Mouse (Mus musculus): ENCODE results near the gene Btbd35f19. TPM values are rescaled to one million over a fixed set of nuclear protein-coding genes. Genes with fewer than 3 reads are reported as not detected.

The Btbd35f19 gene
- not detected for polyA plus RNA-seq (2017; shearing (Covaris generic))

GRCm38 (mm10) chrX:31383818-31384217, at the start of gene Btbd35f19:
Gene Btbd35f19, minus strand, starts transcription at chrX:31383918.

GRCm38 (mm10) chrX:31336154-31336553, 47.6 kb downstream of the Btbd35f19 start, which contains the start of gene Btbd35f26:
Gene Btbd35f26, plus strand, starts transcription at chrX:31336454.

Other genes with a start within 250 kb of the Btbd35f19 start
- not detected for gene Spin2f, start 130.0 kb downstream of the Btbd35f19 start, polyA plus RNA-seq (2017; shearing (Covaris generic))
- gene Btbd35f26, start 47.5 kb downstream of the Btbd35f19 start, polyA plus RNA-seq (2017; shearing (Covaris generic)): not detected
- gene Gm21883, start 190.4 kb upstream of the Btbd35f19 start, polyA plus RNA-seq (2017; shearing (Covaris generic)): not detected
- gene Spin2e, start 235.0 kb upstream of the Btbd35f19 start, polyA plus RNA-seq (2017; shearing (Covaris generic)): not detected